Mouse (Mus musculus) CD4-positive, CD25-positive, alpha-beta regulatory T cell, adult 4 months (primary cell): ENCODE data around the gene Grb14. TPM values are rescaled to one million over a fixed set of nuclear protein-coding genes. Genes with fewer than 3 reads are reported as not detected.

Experiments used
- polyA plus RNA-seq, 2 experiments: library from polyadenylated mRNA; unstranded; fragments of 100-300 nt; shearing (Covaris generic); gene quantifications; one replicate each; pipeline ENCODE4 v1.2.1; 2017

The Grb14 gene
- polyA plus RNA-seq, 2 experiments from 2014 or later: not detected

Other genes with a start within 250 kb of the Grb14 start
- 1 to 10 TPM; 2.7 to 4.6 TPM for gene Cobll1, start 214.4 kb upstream of the Grb14 start, polyA plus RNA-seq